Mouse (Mus musculus) R1 (cell line): Measurements from ENCODE around the gene Itgb1bp1.

ENCODE experiments used
- DNase-seq: peaks from one replicate; pipeline ENCODE4 v3.0.0-alpha.2; 2018; ENCODE audit warnings: low read depth, low spot score

Itgb1bp1 gene

GRCm38 (mm10) chr12:21244375-21244960, 41.6 kb downstream of the Itgb1bp1 start:
- DNase-seq: no peak

- DNase-seq: no peak
Measured at GRCm38 (mm10) chr12:21241965-21242364, 44.1 kb downstream of the Itgb1bp1 start.

GRCm38 (mm10) chr12:21234560-21234959, 51.5 kb downstream of the Itgb1bp1 start:
- DNase-seq: no peak

GRCm38 (mm10) chr12:21233727-21234126, 52.4 kb downstream of the Itgb1bp1 start:
- no peak for DNase-seq

- peak; percentile 28 for DNase-seq
Measured at GRCm38 (mm10) chr12:21229076-21229918, 56.8 kb downstream of the Itgb1bp1 start.

GRCm38 (mm10) chr12:21228650-21229049, 57.4 kb downstream of the Itgb1bp1 start:
- no peak for DNase-seq

GRCm38 (mm10) chr12:21227076-21227980, 58.8 kb downstream of the Itgb1bp1 start:
- peak; percentile 44 for DNase-seq

GRCm38 (mm10) chr12:21226316-21226715, 59.8 kb downstream of the Itgb1bp1 start:
- DNase-seq: no peak

GRCm38 (mm10) chr12:21225358-21225757, 60.7 kb downstream of the Itgb1bp1 start:
- no peak for DNase-seq

GRCm38 (mm10) chr12:21223923-21224322, 62.2 kb downstream of the Itgb1bp1 start:
- DNase-seq: peak; percentile 22

- no peak for DNase-seq
Measured at GRCm38 (mm10) chr12:21220596-21220995, 65.5 kb downstream of the Itgb1bp1 start.

GRCm38 (mm10) chr12:21217776-21218444, 68.2 kb downstream of the Itgb1bp1 start:
- no peak for DNase-seq

- no peak for DNase-seq
Measured at GRCm38 (mm10) chr12:21214551-21215165, 71.4 kb downstream of the Itgb1bp1 start.

- DNase-seq: no peak
Measured at GRCm38 (mm10) chr12:21212876-21213275, 73.2 kb downstream of the Itgb1bp1 start.

GRCm38 (mm10) chr12:21209273-21209672, 76.8 kb downstream of the Itgb1bp1 start:
- no peak for DNase-seq

GRCm38 (mm10) chr12:21208172-21208795, 77.8 kb downstream of the Itgb1bp1 start:
- DNase-seq: no peak

- no peak for DNase-seq
Measured at GRCm38 (mm10) chr12:21207422-21207821, 78.7 kb downstream of the Itgb1bp1 start.

GRCm38 (mm10) chr12:21205799-21206198, 80.3 kb downstream of the Itgb1bp1 start:
- no peak for DNase-seq

- DNase-seq: peak; percentile 83
Measured at GRCm38 (mm10) chr12:21204701-21205312, 81.3 kb downstream of the Itgb1bp1 start.
